Mouse (Mus musculus) spleen, postnatal 4 days (tissue): ENCODE data around the gene Hist1h2ai.
A peak's percentile ranks its signal among the peaks of the same experiment; 100 is the strongest.

Source experiments
- DNase-seq, 2 experiments: peaks; one replicate each; pipeline ENCODE4 v3.0.0; 2022; ENCODE audit warnings: low spot score in 2 of 2

Gene Hist1h2ai

DNA sequence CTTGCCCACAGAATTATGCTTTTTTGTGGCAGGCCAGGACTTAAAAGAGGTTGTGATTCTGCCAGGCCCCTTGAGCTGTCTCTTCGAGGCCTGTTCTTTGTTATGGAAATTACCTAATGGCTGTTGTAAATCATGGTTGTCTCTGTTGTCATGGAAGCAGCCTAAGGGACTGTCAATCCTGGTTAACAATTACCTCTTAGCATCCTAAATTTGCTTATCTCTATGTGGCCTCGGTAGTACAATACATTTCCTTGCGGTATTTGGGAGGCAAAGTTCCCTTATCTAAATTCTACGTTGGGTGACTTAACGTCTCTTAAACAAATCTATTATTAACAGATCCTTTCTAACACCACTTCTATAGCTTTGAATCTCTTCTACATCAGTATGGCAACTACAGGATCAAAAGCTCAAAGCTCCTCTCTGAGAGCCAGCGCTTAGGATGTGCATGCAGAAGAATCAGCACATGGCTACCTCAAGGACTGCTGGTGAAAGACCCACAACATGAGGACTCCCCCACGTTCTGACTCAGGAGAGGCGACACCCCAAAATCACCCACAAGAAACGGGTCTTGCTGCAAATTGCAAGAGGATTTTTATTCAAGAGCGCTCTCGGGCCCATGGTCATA lies 11.8 kb downstream of the Hist1h2ai start:
- no peak for DNase-seq

DNA sequence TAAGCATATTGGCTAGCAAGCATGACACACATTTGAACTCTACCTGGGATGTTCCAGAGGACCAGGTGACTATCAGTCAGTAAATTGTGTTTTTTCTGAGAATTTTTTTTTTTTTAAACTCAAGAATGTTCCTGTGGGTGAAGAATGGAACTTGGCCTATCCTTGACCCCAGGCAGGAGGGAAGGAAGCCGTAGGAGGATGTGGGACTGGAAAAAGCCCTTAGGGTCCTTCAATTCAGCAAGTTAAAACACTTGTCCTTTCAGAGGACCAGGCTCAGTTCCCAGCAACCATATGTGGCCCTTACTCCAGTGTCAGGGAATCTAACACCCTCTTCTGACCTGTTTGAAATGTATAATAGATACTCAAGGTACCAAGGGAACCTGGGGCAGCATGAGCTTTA lies 13.3 kb downstream of the Hist1h2ai start:
- DNase-seq = no peak

GRCm38 (mm10) chr13:21733466-21733865 lies 17.2 kb downstream of the Hist1h2ai start:
- DNase-seq = peak in 1 of 2 experiments; percentile 61

- peak; percentile 80 to 88 for DNase-seq
These were observed 18.0 kb downstream of the Hist1h2ai start for GRCm38 (mm10) chr13:21734010-21734905.

DNA sequence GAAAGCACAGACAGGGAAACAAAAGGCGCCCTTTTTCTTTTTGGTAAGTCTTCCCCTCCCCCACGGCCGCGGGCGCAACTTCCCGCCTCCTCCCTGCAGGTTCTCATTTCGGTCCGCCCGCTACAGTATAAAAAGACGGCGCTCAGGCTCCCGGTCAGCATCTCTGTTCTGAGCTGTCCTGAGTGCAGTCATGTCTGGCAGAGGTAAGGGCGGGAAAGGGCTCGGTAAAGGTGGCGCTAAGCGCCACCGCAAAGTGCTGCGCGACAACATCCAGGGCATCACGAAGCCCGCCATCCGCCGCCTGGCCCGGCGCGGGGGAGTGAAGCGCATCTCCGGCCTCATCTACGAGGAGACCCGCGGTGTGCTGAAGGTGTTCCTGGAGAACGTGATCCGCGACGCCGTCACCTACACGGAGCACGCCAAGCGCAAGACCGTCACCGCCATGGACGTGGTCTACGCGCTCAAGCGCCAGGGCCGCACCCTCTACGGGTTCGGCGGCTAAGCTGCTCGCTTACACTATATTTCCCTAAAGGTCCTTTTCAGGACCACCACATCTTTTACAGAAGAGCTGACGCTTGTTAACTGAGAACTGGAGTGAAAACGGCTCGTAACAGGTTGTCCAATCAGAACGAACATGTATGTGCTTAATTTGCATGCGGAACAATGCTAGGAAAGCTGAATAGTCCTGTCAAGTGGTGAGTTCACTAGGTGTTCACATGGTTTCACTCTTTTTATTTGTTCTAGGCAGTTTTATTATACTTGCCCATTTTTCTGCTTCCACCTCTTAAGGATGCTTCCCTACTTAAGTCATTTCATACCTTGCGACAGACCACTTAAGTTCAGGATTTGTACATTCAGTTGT lies 18.9 kb downstream of the Hist1h2ai start, which contains the start of gene Hist1h4j:
TSS of gene Hist1h4j (plus strand) at position 159 of the 862 bp plus-strand sequence.
- DNase-seq = peak; percentile 87 to 92

DNA sequence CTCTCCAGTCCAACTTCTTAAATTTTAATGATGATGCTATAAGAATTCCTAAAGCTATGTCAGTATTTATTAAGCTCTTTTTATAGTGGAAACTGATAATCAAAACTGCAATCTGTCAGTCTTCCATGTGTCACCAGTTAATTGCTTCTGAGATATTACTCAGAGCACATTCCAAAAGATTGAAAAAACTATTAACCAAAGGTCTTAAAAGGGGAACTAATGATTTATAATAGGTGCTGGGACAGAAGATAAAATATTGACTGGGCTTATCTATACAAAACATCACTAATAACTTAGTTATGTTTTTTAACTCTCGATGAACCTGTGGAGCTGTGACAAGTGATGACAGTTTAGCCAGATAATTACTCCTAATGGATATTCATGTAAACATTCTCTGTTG lies 28.8 kb downstream of the Hist1h2ai start:
- no peak for DNase-seq

DNA sequence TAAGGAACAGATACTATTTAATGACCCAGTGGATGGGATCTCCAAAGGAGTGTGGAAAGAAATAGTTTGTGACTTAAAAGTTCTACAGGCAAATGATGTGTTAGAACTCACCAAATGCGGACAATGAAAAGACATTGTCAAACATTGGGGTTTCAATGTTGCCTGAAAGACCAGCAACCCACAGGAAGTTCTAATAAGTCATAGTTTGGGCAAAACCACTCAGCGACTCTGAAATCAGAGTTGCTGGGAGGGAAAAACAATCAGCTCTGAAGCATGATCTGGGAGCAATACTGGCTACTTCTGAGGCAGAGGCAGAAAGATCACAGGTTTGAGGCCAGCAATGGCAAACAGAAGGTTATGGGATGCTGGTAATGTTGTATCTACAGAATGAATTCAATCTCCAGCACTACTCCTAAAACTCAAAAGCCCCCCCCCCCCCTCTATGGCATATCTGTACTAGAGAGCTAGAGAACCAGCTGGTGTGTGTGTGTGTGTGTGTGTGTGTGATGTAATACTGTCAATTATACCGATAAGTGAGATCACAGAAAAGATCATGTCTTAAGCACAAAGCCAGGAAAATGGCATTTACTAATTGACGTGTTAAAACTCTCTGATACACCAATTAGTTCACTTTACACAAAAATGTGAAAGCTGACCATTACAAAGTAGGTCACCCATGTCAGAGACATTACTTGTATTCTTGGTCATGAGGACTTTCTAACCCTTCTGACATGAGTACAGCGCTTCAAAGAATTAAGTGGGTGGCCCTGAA lies 33.4 kb downstream of the Hist1h2ai start:
- peak in 1 of 2 experiments; percentile 24 for DNase-seq

DNA sequence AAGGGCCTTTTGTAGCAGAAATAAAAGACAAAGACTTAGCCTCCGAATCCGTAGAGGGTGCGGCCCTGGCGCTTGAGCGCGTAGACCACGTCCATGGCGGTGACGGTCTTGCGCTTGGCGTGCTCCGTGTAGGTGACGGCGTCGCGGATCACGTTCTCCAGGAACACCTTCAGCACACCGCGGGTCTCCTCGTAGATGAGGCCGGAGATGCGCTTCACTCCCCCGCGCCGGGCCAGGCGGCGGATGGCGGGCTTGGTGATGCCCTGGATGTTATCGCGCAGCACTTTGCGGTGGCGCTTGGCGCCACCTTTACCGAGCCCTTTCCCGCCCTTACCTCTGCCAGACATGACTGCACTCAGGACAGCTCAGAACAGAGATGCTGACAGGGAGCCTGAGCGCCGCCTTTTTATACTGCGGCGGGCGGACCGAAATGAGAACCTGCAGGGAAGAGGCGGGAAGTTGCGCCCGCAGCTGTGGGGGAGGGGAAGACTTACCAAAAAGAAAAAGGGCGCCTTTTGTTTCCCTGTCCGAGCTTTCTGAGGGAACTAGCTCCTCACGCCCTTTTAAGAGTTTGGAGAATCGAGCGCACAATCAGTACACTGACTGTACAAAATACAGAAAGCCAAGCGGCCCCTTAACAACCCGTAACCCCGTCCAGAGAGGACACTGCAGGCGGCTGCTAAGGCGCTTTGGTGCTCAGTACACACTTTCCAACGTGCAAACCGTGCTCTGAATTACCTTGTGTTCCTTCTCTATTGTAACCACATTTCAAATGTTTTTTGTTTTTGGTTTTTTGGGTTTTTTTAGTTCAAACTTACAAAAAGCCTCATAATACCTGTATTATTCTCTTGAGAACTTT lies 34.2 kb downstream of the Hist1h2ai start, which contains the start of gene Hist1h4k:
TSS of gene Hist1h4k (minus strand) at position 347 of the 859 bp plus-strand sequence.
- peak; percentile 96 to 98 for DNase-seq

- DNase-seq = no peak
These were observed 35.2 kb downstream of the Hist1h2ai start for GRCm38 (mm10) chr13:21751417-21751816.

GRCm38 (mm10) chr13:21751827-21752226 lies 35.6 kb downstream of the Hist1h2ai start:
- no peak for DNase-seq

DNA sequence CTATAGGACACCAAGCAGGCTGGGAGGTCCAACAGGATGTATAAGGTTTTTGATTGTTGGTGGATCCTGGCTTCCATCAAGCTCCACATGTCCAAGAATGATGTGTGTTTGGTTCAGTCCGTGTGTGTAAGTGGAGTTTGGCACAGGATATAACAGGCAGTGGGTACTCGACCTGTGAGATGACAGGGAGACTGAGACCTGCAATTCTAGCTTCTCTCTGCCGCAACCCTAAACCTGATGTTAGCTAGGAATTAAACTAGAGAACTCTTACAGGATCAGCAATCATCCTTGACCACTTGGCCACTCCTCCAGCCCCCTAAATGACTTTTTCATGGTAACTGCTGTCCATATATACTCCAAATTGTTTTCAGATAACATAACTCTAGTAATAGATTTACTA lies 36.1 kb downstream of the Hist1h2ai start:
- peak in 1 of 2 experiments; percentile 32 for DNase-seq

- no peak for DNase-seq
These were observed 36.9 kb downstream of the Hist1h2ai start for GRCm38 (mm10) chr13:21753051-21753523.

- DNase-seq = peak; percentile 86 to 92
These were observed 37.5 kb downstream of the Hist1h2ai start, which contains the start of the genes Hist1h2ak and Hist1h2bn for GRCm38 (mm10) chr13:21753524-21754285. Gene Hist1h2ak, minus strand, starts transcription at chr13:21753827. Gene Hist1h2bn, plus strand, starts transcription at chr13:21754123.

DNA sequence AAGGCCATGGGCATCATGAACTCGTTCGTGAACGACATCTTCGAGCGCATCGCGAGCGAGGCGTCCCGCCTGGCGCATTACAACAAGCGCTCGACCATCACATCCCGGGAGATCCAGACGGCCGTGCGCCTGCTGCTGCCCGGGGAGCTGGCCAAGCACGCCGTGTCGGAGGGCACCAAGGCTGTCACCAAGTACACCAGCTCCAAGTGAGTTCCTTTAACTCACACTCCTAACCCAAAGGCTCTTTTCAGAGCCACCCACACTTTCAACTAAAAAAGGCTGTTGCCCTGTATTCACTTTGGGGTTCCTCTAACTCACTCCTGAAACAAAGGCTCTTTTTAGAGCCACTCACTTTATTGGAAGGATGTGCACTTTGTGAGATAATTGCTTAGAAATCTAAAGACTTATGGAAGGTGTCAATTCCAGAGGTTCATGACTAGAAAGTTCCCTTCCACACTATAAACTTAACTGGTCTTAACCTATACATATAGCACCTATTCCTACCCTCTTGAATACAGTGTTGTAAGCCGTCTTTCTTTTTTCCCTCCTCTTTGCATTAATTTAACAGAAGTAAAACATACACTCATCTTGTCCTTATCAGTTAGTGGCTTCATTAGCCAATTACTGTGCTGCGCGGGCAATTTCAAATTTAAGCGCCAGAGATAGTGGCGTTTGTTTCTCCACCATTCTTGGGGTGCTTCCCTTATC lies 38.2 kb downstream of the Hist1h2ai start:
- peak; percentile 74 to 82 for DNase-seq

- no peak for DNase-seq
These were observed 39.5 kb downstream of the Hist1h2ai start for GRCm38 (mm10) chr13:21755707-21756106.
